Mouse (Mus musculus): ENCODE measurements around the gene Tm9sf4. TPM values are rescaled to one million over a fixed set of nuclear protein-coding genes. Genes with fewer than 3 reads are reported as not detected.

The Tm9sf4 gene
- polyA plus RNA-seq, 2 experiments: 73.4 to 100 TPM

GRCm38 (mm10) chr2:153194255-153194654 lies 33.2 kb downstream of the Tm9sf4 start:
- Histone ChIP-seq H3K9me3 (ENCODE audit: control insufficient read depth, low read length) (no peaks in the 10 kb centered on the region), H3K36me3 (ENCODE audit: control insufficient read depth, insufficient read depth, low read length) (peaks cover 82% of the 10 kb centered on the region), H3K27me3 (ENCODE audit: control insufficient read depth, insufficient read depth, low read length) (no peaks in the 10 kb centered on the region), H3K9ac (ENCODE audit: low read depth, low read length, severe bottlenecking) (no peak overlapping the region), H3K4me3 (replicated peaks; ENCODE audit: low read length) (no peak overlapping the region), H3K4me1 (ENCODE audit: control insufficient read depth, insufficient read depth, low read length) (no peaks in the 10 kb centered on the region), H3K27ac (replicated peaks; ENCODE audit: low read depth, low read length) (no peak overlapping the region), H3K4me2 (replicated peaks; ENCODE audit: low read depth, low read length, severe bottlenecking) (no peak overlapping the region)
- DNase-seq (ENCODE audit: low spot score) (no peak), ATAC-seq (ENCODE audit: low FRiP score, low read depth) (no peak)
- no peak for TF ChIP-seq POLR2A (IDR thresholded peaks at IDR 0.05; ENCODE audit: borderline replicate concordance, extremely low read depth, insufficient read depth, insufficient read length)
- WGBS: 94% methylated on average over 3 of the region's 3 CpGs

DNA sequence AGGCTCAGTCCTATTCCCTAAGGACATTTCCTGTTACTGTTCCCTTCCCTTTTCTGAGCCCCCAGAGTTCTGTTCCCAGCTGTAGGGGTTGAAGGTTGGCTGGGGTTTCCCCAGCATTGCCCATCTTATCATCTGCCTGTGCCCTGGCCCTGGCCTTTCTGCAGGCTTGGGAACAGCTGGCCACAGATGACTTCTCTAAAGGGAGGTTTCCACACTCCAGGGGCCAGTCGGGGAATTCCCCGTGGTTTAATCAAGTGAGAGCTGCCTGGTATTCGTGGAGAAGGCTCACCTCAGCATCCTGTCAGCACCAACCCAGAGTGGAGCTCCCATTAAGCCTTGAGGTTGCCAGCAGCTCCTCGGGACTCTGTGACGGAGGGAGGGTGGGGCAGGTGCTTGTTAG lies 37.4 kb downstream of the Tm9sf4 start:
- no peak for DNase-seq (ENCODE audit: low spot score)
- H3K4me1 ChIP-seq (ENCODE audit: control insufficient read depth, insufficient read depth, low read length): no peaks in the 10 kb centered on the region
- peaks cover 69% of the 10 kb centered on the region for H3K36me3 ChIP-seq (ENCODE audit: control insufficient read depth, insufficient read depth, low read length)
- H3K9ac ChIP-seq (ENCODE audit: low read depth, low read length, severe bottlenecking): no peak overlapping the region
- WGBS: 70% methylated on average over 5 of the region's 5 CpGs
- no peak for TF ChIP-seq POLR2A (IDR thresholded peaks at IDR 0.05; ENCODE audit: borderline replicate concordance, extremely low read depth, insufficient read depth, insufficient read length)
- no peak overlapping the region for H3K4me3 ChIP-seq (replicated peaks; ENCODE audit: low read length)
- H3K4me2 ChIP-seq (replicated peaks; ENCODE audit: low read depth, low read length, severe bottlenecking): no peak overlapping the region
- H3K27me3 ChIP-seq (ENCODE audit: control insufficient read depth, insufficient read depth, low read length): no peaks in the 10 kb centered on the region
- H3K9me3 ChIP-seq (ENCODE audit: control insufficient read depth, low read length): no peaks in the 10 kb centered on the region
- no peak for ATAC-seq (ENCODE audit: low FRiP score, low read depth)
- H3K27ac ChIP-seq (replicated peaks; ENCODE audit: low read depth, low read length): no peak overlapping the region

- 75% methylated on average over 2 of the region's 2 CpGs for WGBS
- no peak for TF ChIP-seq POLR2A (IDR thresholded peaks at IDR 0.05; ENCODE audit: borderline replicate concordance, extremely low read depth, insufficient read depth, insufficient read length)
These were observed 38.0 kb downstream of the Tm9sf4 start for GRCm38 (mm10) chr2:153199114-153199513.

GRCm38 (mm10) chr2:153202766-153203165 lies 41.7 kb downstream of the Tm9sf4 start:
- Histone ChIP-seq H3K4me3 (replicated peaks; ENCODE audit: low read length) (no peak overlapping the region), H3K27ac (replicated peaks; ENCODE audit: low read depth, low read length) (no peak overlapping the region), H3K27me3 (ENCODE audit: control insufficient read depth, insufficient read depth, low read length) (no peaks in the 10 kb centered on the region), H3K4me2 (replicated peaks; ENCODE audit: low read depth, low read length, severe bottlenecking) (no peak overlapping the region), H3K9ac (ENCODE audit: low read depth, low read length, severe bottlenecking) (no peak overlapping the region), H3K36me3 (ENCODE audit: control insufficient read depth, insufficient read depth, low read length) (peaks cover 79% of the 10 kb centered on the region), H3K9me3 (ENCODE audit: control insufficient read depth, low read length) (no peaks in the 10 kb centered on the region), H3K4me1 (ENCODE audit: control insufficient read depth, insufficient read depth, low read length) (no peaks in the 10 kb centered on the region)
- WGBS: 91% methylated on average over 1 of the region's 1 CpGs
- no peak for ATAC-seq (ENCODE audit: low FRiP score, low read depth)
- no peak for DNase-seq (ENCODE audit: low spot score)
- TF ChIP-seq POLR2A (IDR thresholded peaks at IDR 0.05; ENCODE audit: borderline replicate concordance, extremely low read depth, insufficient read depth, insufficient read length): no peak

More at GRCm38 (mm10) chr2:153199114-153199513, 38.0 kb downstream of the Tm9sf4 start:
- H3K9me3 ChIP-seq (ENCODE audit: control insufficient read depth, low read length): no peaks in the 10 kb centered on the region
- H3K27ac ChIP-seq (replicated peaks; ENCODE audit: low read depth, low read length): no peak overlapping the region
- H3K27me3 ChIP-seq (ENCODE audit: control insufficient read depth, insufficient read depth, low read length): no peaks in the 10 kb centered on the region
- H3K4me2 ChIP-seq (replicated peaks; ENCODE audit: low read depth, low read length, severe bottlenecking): no peak overlapping the region
- H3K4me1 ChIP-seq (ENCODE audit: control insufficient read depth, insufficient read depth, low read length): no peaks in the 10 kb centered on the region
- H3K36me3 ChIP-seq (ENCODE audit: control insufficient read depth, insufficient read depth, low read length): peaks cover 75% of the 10 kb centered on the region
- ATAC-seq (ENCODE audit: low FRiP score, low read depth) (no peak), DNase-seq (ENCODE audit: low spot score) (no peak)
- no peak overlapping the region for H3K4me3 ChIP-seq (replicated peaks; ENCODE audit: low read length)
- no peak overlapping the region for H3K9ac ChIP-seq (ENCODE audit: low read depth, low read length, severe bottlenecking)

DNA sequence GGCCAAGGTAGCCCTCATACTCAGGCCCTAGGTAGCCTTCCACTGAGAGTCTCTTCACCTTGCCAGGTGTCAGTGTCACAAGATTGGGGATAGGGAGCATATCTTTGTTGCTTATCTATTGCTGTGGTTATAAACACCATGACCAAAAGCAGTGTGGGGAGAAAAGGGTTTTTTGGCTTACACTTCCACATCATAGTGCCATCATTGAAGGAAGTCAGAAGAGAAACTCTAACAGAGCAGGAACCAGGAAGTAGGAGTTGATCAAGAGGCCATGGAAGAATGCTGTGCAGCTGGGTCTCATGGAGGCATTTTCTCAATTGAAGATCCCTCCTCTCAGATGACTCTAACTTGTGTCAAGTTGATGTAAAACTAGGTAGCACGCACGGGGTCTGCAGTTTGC lies 47.0 kb downstream of the Tm9sf4 start:
- Histone ChIP-seq H3K9me3 (ENCODE audit: control insufficient read depth, low read length) (no peaks in the 10 kb centered on the region), H3K27me3 (ENCODE audit: control insufficient read depth, insufficient read depth, low read length) (no peaks in the 10 kb centered on the region), H3K27ac (replicated peaks; ENCODE audit: low read depth, low read length) (no peak overlapping the region), H3K4me2 (replicated peaks; ENCODE audit: low read depth, low read length, severe bottlenecking) (no peak overlapping the region), H3K36me3 (ENCODE audit: control insufficient read depth, insufficient read depth, low read length) (peaks cover 69% of the 10 kb centered on the region), H3K4me3 (replicated peaks; ENCODE audit: low read length) (no peak overlapping the region), H3K9ac (ENCODE audit: low read depth, low read length, severe bottlenecking) (no peak overlapping the region), H3K4me1 (ENCODE audit: control insufficient read depth, insufficient read depth, low read length) (no peaks in the 10 kb centered on the region)
- WGBS: 96% methylated on average over 2 of the region's 2 CpGs
- DNase-seq (ENCODE audit: low spot score) (no peak), ATAC-seq (ENCODE audit: low FRiP score, low read depth) (no peak)
- TF ChIP-seq POLR2A (IDR thresholded peaks at IDR 0.05; ENCODE audit: borderline replicate concordance, extremely low read depth, insufficient read depth, insufficient read length): no peak

- H3K9me3 ChIP-seq (ENCODE audit: control insufficient read depth, low read length): no peaks in the 10 kb centered on the region
- no peaks in the 10 kb centered on the region for H3K27me3 ChIP-seq (ENCODE audit: control insufficient read depth, insufficient read depth, low read length)
- ATAC-seq (ENCODE audit: low FRiP score, low read depth) (no peak), DNase-seq (ENCODE audit: low spot score) (no peak)
- H3K4me2 ChIP-seq (replicated peaks; ENCODE audit: low read depth, low read length, severe bottlenecking): no peak overlapping the region
- H3K4me1 ChIP-seq (ENCODE audit: control insufficient read depth, insufficient read depth, low read length): no peaks in the 10 kb centered on the region
- H3K4me3 ChIP-seq (replicated peaks; ENCODE audit: low read length): no peak overlapping the region
- WGBS: 87% methylated on average over 5 of the region's 5 CpGs
- H3K9ac ChIP-seq (ENCODE audit: low read depth, low read length, severe bottlenecking): no peak overlapping the region
- H3K36me3 ChIP-seq (ENCODE audit: control insufficient read depth, insufficient read depth, low read length): peaks cover 60% of the 10 kb centered on the region
- no peak for TF ChIP-seq POLR2A (IDR thresholded peaks at IDR 0.05; ENCODE audit: borderline replicate concordance, extremely low read depth, insufficient read depth, insufficient read length)
- no peak overlapping the region for H3K27ac ChIP-seq (replicated peaks; ENCODE audit: low read depth, low read length)
These were observed 48.2 kb downstream of the Tm9sf4 start for GRCm38 (mm10) chr2:153209286-153209685.
